Mouse (Mus musculus): ENCODE data around the gene Tcaf3. TPM values are rescaled to one million over a fixed set of nuclear protein-coding genes. Genes with fewer than 3 reads are reported as not detected.

Tcaf3 gene
- polyA plus RNA-seq (2015; fragmentation: Nextera tagmentation; extraction: Ambion mirVana), result 0.06 TPM in 1 of 2 replicates, not detected in the other

DNA sequence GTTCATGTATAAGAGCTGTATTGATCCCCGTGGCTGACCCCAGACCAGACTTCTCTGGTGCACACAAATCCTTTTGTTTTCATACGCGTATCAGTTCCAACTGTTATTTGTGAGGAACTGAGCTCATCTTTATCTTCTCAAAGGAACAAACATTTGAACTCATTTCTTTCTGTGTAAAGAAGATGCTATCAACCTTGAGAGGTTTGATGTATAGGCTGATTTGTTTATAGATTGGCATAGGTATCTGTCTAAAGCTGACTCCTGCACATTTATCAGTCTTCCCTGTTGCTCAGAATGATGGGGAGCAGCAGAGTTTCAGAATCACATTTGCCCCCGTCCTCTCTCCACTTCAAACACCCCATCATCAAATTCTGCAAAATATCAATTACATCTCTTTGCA lies at the start of gene Tcaf3:
Gene Tcaf3, minus strand, starts transcription at position 101 of the 400 bp plus-strand sequence.
- ATAC-seq (replicated peaks; ENCODE audit: extremely low read depth, insufficient read depth, low FRiP score), result no peak
- H3K9ac ChIP-seq (ENCODE audit: low read length), result no peak within 1 kb of the TSS
- no peak within 1 kb of the TSS for H3K4me2 ChIP-seq (ENCODE audit: low read depth, low read length)
- no peaks in the 10 kb centered on the region for H3K9me3 ChIP-seq (replicated peaks; ENCODE audit: control insufficient read depth, low read length)
- H3K4me3 ChIP-seq (ENCODE audit: low read length), result no peak within 1 kb of the TSS
- WGBS, result 73% methylated on average over 4 of the region's 4 CpGs
- no peaks in the 10 kb centered on the region for H3K27me3 ChIP-seq (ENCODE audit: control insufficient read depth, insufficient read depth, low read length)
- no peaks in the 10 kb centered on the region for H3K4me1 ChIP-seq (ENCODE audit: control insufficient read depth, insufficient read depth, low read length)
- no peaks in the 10 kb centered on the region for H3K36me3 ChIP-seq (ENCODE audit: control insufficient read depth, insufficient read depth)
- H3K27ac ChIP-seq (ENCODE audit: low read length), result no peak within 1 kb of the TSS

DNA sequence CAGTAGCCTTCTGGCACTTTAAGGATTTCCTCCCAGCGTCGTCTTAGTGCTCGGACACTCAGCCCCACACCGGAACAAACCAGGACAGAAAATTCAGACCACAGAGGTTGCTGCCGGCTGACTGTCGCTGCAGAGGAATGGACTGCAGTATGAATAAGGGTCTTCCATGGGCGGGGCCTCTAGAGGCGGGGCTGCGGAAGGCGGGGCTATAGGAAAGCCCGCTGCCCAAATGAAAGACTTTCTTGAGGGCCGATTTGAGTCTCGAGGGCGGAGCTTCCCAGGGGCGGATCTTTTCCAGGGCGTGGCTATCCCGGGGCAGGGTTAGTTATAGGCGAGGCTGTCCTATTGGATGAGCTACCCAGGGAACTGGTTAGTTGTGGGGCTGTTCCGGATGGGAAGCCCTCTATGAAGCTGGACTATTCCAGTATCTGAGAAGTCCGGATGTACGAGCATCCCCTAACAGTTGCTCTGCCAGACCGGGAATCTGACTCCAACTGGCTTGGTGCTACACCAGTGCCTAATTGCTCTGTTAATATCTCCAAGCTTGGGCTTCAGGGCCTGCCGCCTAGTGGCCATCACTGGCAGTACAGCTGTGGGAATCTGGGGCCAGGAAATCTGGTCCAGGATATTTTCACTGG lies 47.5 kb upstream of the Tcaf3 start, which contains the start of gene Tcaf2:
Gene Tcaf2, minus strand, starts transcription at position 343 of the 638 bp plus-strand sequence.
- H3K9me3 ChIP-seq (replicated peaks; ENCODE audit: control insufficient read depth, low read length), result no peaks in the 10 kb centered on the region
- H3K4me2 ChIP-seq (ENCODE audit: low read depth, low read length), result peak within 1 kb of the TSS; percentile 77
- peak within 1 kb of the TSS; percentile 64 for H3K4me3 ChIP-seq (ENCODE audit: low read length)
- peak; percentile 97 for ATAC-seq (replicated peaks; ENCODE audit: extremely low read depth, insufficient read depth, low FRiP score)
- no peaks in the 10 kb centered on the region for H3K27me3 ChIP-seq (ENCODE audit: control insufficient read depth, insufficient read depth, low read length)
- WGBS, result 0% methylated on average over 23 of the region's 23 CpGs
- no peak within 1 kb of the TSS; the same call in 1 of the 2 replicates for H3K27ac ChIP-seq (ENCODE audit: low read length)
- peak within 1 kb of the TSS; percentile 62 for H3K9ac ChIP-seq (ENCODE audit: low read length)
- no peaks in the 10 kb centered on the region for H3K36me3 ChIP-seq (ENCODE audit: control insufficient read depth, insufficient read depth)
- no peaks in the 10 kb centered on the region for H3K4me1 ChIP-seq (ENCODE audit: control insufficient read depth, insufficient read depth, low read length)

DNA sequence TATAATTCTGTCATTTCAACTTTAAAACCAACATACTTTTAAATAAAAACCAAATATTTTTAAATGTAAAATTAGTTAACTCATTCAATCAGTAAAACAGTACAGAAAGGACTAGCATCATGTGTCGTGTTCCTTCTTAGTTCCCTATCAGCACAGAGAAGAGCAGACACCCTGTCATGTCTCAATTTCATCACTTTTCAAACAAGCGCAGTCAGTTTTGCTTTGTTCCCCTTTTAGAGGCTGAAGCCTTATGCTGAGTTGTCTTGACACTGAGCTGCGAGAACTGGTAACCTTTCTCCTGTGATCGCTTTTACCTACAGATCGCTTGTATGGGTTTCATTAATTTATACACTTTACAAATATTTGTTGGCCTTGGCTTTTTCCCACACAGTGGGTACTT lies 36.9 kb upstream of the Tcaf3 start:
- no peak overlapping the region for H3K4me3 ChIP-seq (ENCODE audit: low read length)
- WGBS, result 64% methylated on average over 5 of the region's 5 CpGs
- H3K27ac ChIP-seq (ENCODE audit: low read length), result no peak overlapping the region
- no peaks in the 10 kb centered on the region for H3K27me3 ChIP-seq (ENCODE audit: control insufficient read depth, insufficient read depth, low read length)
- no peaks in the 10 kb centered on the region for H3K9me3 ChIP-seq (replicated peaks; ENCODE audit: control insufficient read depth, low read length)
- H3K36me3 ChIP-seq (ENCODE audit: control insufficient read depth, insufficient read depth), result no peaks in the 10 kb centered on the region
- ATAC-seq (replicated peaks; ENCODE audit: extremely low read depth, insufficient read depth, low FRiP score), result no peak
- no peak overlapping the region for H3K9ac ChIP-seq (ENCODE audit: low read length)
- no peak overlapping the region for H3K4me2 ChIP-seq (ENCODE audit: low read depth, low read length)
- H3K4me1 ChIP-seq (ENCODE audit: control insufficient read depth, insufficient read depth, low read length), result no peaks in the 10 kb centered on the region

DNA sequence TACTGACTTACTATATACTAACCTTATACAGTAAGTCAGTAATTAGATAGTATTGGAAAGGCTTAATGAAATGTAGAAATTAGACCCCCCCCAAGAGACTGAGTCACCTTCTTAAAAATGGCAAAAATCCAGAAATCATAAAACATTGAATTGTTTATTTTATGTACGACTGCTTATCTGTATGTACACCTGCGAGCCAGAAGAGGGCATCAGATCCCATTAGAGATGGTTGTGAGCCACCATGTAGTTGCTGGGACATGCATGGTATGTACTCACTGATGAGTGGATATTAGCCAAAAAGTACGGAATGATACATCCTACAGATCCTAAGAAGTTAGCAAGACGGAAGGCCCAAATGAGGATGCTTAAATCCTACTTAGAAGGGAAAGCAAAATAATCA lies 33.9 kb upstream of the Tcaf3 start:
- H3K27ac ChIP-seq (ENCODE audit: low read length), result no peak overlapping the region
- H3K9me3 ChIP-seq (replicated peaks; ENCODE audit: control insufficient read depth, low read length), result no peaks in the 10 kb centered on the region
- no peaks in the 10 kb centered on the region for H3K4me1 ChIP-seq (ENCODE audit: control insufficient read depth, insufficient read depth, low read length)
- no peaks in the 10 kb centered on the region for H3K27me3 ChIP-seq (ENCODE audit: control insufficient read depth, insufficient read depth, low read length)
- no peaks in the 10 kb centered on the region for H3K36me3 ChIP-seq (ENCODE audit: control insufficient read depth, insufficient read depth)
- no peak for ATAC-seq (replicated peaks; ENCODE audit: extremely low read depth, insufficient read depth, low FRiP score)
- H3K9ac ChIP-seq (ENCODE audit: low read length), result no peak overlapping the region
- 66% methylated on average over 4 of the region's 4 CpGs for WGBS
- H3K4me3 ChIP-seq (ENCODE audit: low read length), result no peak overlapping the region
- H3K4me2 ChIP-seq (ENCODE audit: low read depth, low read length), result no peak overlapping the region

DNA sequence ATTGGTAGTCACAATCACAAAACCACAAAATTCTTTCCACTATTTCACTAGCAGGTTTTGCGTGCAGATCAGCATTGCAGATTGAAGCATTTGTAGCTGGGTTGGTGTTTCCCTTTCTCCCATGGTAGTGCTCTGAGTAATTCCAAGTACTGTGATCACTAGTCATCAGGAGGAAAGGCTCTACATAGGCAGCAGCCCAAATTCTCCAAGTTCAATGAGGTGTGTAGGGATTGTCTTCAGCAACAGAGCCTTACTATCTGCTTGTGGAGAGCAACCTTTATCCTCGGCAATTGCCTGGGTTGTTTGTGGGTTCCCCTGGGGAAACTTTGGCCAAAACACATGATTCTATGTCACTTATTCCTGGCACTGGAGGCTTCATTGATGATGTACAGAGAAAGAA lies 19.4 kb upstream of the Tcaf3 start:
- ATAC-seq (replicated peaks; ENCODE audit: extremely low read depth, insufficient read depth, low FRiP score), result no peak
- Histone ChIP-seq H3K9me3 (replicated peaks; ENCODE audit: control insufficient read depth, low read length) (no peaks in the 10 kb centered on the region), H3K4me3 (ENCODE audit: low read length) (no peak overlapping the region), H3K36me3 (ENCODE audit: control insufficient read depth, insufficient read depth) (no peaks in the 10 kb centered on the region), H3K4me2 (ENCODE audit: low read depth, low read length) (no peak overlapping the region), H3K4me1 (ENCODE audit: control insufficient read depth, insufficient read depth, low read length) (no peaks in the 10 kb centered on the region), H3K27me3 (ENCODE audit: control insufficient read depth, insufficient read depth, low read length) (no peaks in the 10 kb centered on the region), H3K9ac (ENCODE audit: low read length) (no peak overlapping the region), H3K27ac (ENCODE audit: low read length) (no peak overlapping the region)
- WGBS, result 78% methylated on average over 2 of the region's 2 CpGs

DNA sequence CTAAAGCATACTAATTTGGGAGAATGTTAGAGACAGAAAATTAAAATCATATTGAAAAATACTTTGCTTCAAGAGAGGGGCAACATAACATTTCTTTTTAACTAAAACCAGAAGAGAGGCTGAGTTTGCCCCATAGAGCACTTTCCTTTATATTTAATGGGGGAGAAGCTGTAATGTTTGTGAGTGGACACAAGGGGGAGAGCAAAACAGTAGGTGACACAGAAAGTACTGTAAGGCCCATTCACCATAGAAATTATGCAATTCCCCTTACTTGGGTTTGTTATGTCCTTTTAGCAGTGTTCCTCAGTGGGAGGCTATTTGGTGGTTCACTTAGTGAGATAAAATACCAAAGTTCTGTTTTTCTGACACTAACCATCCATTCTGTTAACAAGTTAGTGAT lies 14.7 kb upstream of the Tcaf3 start:
- ATAC-seq (replicated peaks; ENCODE audit: extremely low read depth, insufficient read depth, low FRiP score), result no peak
- Histone ChIP-seq H3K4me1 (ENCODE audit: control insufficient read depth, insufficient read depth, low read length) (peaks cover 5% of the 10 kb centered on the region), H3K27me3 (ENCODE audit: control insufficient read depth, insufficient read depth, low read length) (no peaks in the 10 kb centered on the region), H3K4me3 (ENCODE audit: low read length) (no peak overlapping the region), H3K27ac (ENCODE audit: low read length) (no peak overlapping the region), H3K36me3 (ENCODE audit: control insufficient read depth, insufficient read depth) (no peaks in the 10 kb centered on the region), H3K9me3 (replicated peaks; ENCODE audit: control insufficient read depth, low read length) (no peaks in the 10 kb centered on the region), H3K9ac (ENCODE audit: low read length) (no peak overlapping the region), H3K4me2 (ENCODE audit: low read depth, low read length) (no peak overlapping the region)

DNA sequence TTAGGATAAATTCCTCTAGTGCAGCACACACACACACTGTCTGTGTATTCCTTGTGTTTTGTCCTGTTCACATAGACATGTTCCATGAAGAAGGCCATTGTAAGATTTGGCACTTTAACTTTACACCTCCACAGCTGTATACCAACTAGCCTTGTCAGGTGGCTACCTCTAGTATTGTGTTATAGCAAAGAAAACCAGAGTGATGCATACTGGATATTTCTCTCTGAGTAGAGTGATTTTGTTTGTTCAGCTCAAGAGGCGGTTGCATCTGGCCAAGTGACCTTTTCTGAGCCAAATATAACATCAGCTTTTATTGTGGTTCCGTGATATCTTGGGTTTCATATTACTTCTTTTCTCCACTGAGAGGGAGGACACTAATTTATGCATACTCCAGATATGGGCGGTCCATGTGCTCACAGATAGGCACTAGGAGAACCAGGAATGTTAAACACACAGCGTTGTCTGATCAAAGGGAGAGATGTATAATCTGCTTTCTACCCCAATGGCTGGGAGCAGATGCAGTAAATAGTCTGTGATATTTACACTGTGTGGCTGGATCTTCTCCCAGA lies 13.5 kb upstream of the Tcaf3 start:
- H3K9ac ChIP-seq (ENCODE audit: low read length), result no peak overlapping the region
- 34% methylated on average over 4 of the region's 4 CpGs for WGBS
- no peaks in the 10 kb centered on the region for H3K9me3 ChIP-seq (replicated peaks; ENCODE audit: control insufficient read depth, low read length)
- H3K27me3 ChIP-seq (ENCODE audit: control insufficient read depth, insufficient read depth, low read length), result no peaks in the 10 kb centered on the region
- peaks cover 5% of the 10 kb centered on the region for H3K4me1 ChIP-seq (ENCODE audit: control insufficient read depth, insufficient read depth, low read length)
- no peak for ATAC-seq (replicated peaks; ENCODE audit: extremely low read depth, insufficient read depth, low FRiP score)
- no peak overlapping the region for H3K4me3 ChIP-seq (ENCODE audit: low read length)
- no peak overlapping the region for H3K4me2 ChIP-seq (ENCODE audit: low read depth, low read length)
- no peaks in the 10 kb centered on the region for H3K36me3 ChIP-seq (ENCODE audit: control insufficient read depth, insufficient read depth)
- H3K27ac ChIP-seq (ENCODE audit: low read length), result no peak overlapping the region

DNA sequence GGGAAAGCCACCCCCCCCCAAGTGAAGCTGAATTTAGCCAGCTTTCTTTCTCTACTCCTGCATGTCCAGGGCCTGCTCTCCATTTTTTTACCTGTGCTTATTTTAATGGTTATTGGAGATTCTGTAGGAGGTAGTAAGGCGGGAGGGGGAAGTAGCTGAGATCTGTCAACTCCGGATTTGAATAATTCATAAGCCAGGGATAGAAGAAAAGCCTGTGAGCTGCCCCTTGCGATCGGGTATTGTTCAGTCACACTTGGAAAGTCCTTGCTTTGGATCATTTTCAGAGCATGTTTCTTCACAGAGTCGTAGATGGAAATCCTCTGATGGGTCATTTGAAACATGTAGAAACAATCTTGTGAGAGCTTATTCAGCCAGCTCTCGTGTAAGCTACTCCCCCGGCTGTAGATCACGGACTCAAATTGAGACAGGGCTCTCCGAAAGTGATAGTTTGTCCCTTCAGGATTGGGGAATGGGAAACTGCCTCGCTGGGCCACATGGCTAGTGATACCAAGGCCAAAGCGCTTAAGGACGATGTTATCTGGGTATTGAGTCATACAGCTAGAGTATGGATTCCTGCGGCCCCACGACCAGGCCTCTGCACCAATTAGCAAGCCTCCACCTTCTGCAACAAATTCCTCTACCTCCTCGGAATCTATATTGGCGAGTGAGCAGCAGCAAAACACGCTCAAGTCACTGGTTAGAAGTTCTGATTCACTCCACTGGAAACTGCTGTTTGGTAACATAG lies 4.2 kb downstream of the Tcaf3 start:
- WGBS, result 69% methylated on average over 17 of the region's 17 CpGs

DNA sequence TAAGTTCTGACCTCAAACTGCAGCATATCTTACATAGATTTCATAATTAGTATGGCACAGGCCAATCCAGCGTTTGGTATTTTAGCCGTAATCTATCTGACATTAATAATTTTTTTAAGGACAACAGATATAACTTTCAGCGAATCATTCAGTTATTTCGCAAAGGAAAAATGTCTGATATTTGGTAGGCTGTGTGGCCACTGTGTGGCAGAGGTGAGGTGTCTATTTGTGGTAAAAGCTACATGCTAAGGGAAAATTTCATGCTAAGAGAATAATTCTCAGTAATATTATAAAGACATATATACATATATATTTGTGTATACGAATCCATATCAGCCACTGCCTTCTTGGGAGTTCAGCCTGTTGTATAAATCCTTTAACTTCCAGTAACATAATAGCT lies 10.9 kb downstream of the Tcaf3 start:
- Histone ChIP-seq H3K4me2 (ENCODE audit: low read depth, low read length) (no peak overlapping the region), H3K9me3 (replicated peaks; ENCODE audit: control insufficient read depth, low read length) (no peaks in the 10 kb centered on the region), H3K27ac (ENCODE audit: low read length) (no peak overlapping the region), H3K27me3 (ENCODE audit: control insufficient read depth, insufficient read depth, low read length) (no peaks in the 10 kb centered on the region), H3K9ac (ENCODE audit: low read length) (no peak overlapping the region), H3K4me1 (ENCODE audit: control insufficient read depth, insufficient read depth, low read length) (no peaks in the 10 kb centered on the region; the same call in 1 of the 2 replicates), H3K36me3 (ENCODE audit: control insufficient read depth, insufficient read depth) (no peaks in the 10 kb centered on the region), H3K4me3 (ENCODE audit: low read length) (no peak overlapping the region)
- WGBS, result 68% methylated on average over 5 of the region's 5 CpGs
- ATAC-seq (replicated peaks; ENCODE audit: extremely low read depth, insufficient read depth, low FRiP score), result no peak

More for the DNA sequence above, 4.2 kb downstream of the Tcaf3 start:
- Histone ChIP-seq H3K36me3 (ENCODE audit: control insufficient read depth, insufficient read depth) (no peaks in the 10 kb centered on the region), H3K27me3 (ENCODE audit: control insufficient read depth, insufficient read depth, low read length) (no peaks in the 10 kb centered on the region), H3K4me3 (ENCODE audit: low read length) (no peak overlapping the region), H3K4me2 (ENCODE audit: low read depth, low read length) (no peak overlapping the region), H3K4me1 (ENCODE audit: control insufficient read depth, insufficient read depth, low read length) (no peaks in the 10 kb centered on the region), H3K9ac (ENCODE audit: low read length) (no peak overlapping the region), H3K27ac (ENCODE audit: low read length) (no peak overlapping the region), H3K9me3 (replicated peaks; ENCODE audit: control insufficient read depth, low read length) (no peaks in the 10 kb centered on the region)
- no peak for ATAC-seq (replicated peaks; ENCODE audit: extremely low read depth, insufficient read depth, low FRiP score)
